Mouse (Mus musculus) adrenal gland (tissue): ENCODE data around the gene Sco1.

Source experiments
- intact Hi-C: fragments of 180-260 bp; cut with DNase I; formaldehyde crosslinking; loops from one replicate; pipeline ENCODE4 v1.15.1; 2025

Gene Sco1

GRCm38 (mm10) chr11:67039799-67040198 is 12.7 kb upstream of the Sco1 start:
- intact Hi-C loops: no loop called here

GRCm38 (mm10) chr11:67040483-67040882 is 12.0 kb upstream of the Sco1 start:
- intact Hi-C loops: no loop called here

- intact Hi-C loops: no loop called here
These were observed 9.5 kb upstream of the Sco1 start for GRCm38 (mm10) chr11:67043007-67043406.

GRCm38 (mm10) chr11:67044959-67045358 is 7.5 kb upstream of the Sco1 start:
- intact Hi-C loops: no loop called here

GRCm38 (mm10) chr11:67047199-67047598 is 5.3 kb upstream of the Sco1 start:
- intact Hi-C loops: no loop called here

GRCm38 (mm10) chr11:67048496-67048895 is 4.0 kb upstream of the Sco1 start:
- intact Hi-C loops: no loop called here

- intact Hi-C loops: no loop called here
These were observed 3.2 kb upstream of the Sco1 start for GRCm38 (mm10) chr11:67049256-67049655.

- intact Hi-C loops: no loop called here
These were observed 672 bp upstream of the Sco1 start for GRCm38 (mm10) chr11:67051676-67052320.

- intact Hi-C loops: no loop called here
These were observed 2.4 kb downstream of the Sco1 start for GRCm38 (mm10) chr11:67054754-67055365.

- intact Hi-C loops: no loop called here
These were observed 8.8 kb downstream of the Sco1 start for GRCm38 (mm10) chr11:67061311-67061710.

GRCm38 (mm10) chr11:67062726-67063125 is 10.3 kb downstream of the Sco1 start:
- intact Hi-C loops: no loop called here

GRCm38 (mm10) chr11:67067741-67068140 is 15.3 kb downstream of the Sco1 start:
- intact Hi-C loops: no loop called here

GRCm38 (mm10) chr11:67072615-67073130 is 20.2 kb downstream of the Sco1 start:
- intact Hi-C loops: no loop called here

GRCm38 (mm10) chr11:67075036-67075435 is 22.6 kb downstream of the Sco1 start:
- intact Hi-C loops: no loop called here

GRCm38 (mm10) chr11:67076781-67077180 is 24.3 kb downstream of the Sco1 start:
- intact Hi-C loops: no loop called here

- intact Hi-C loops: no loop called here
These were observed 25.0 kb downstream of the Sco1 start for GRCm38 (mm10) chr11:67077435-67077834.

GRCm38 (mm10) chr11:67078000-67078399 is 25.5 kb downstream of the Sco1 start, which contains the start of gene Myh3:
Myh3 (plus strand) TSS chr11:67078300.
- intact Hi-C loops: no loop called here

- intact Hi-C loops: no loop called here
These were observed 26.4 kb downstream of the Sco1 start for GRCm38 (mm10) chr11:67078888-67079287.

- intact Hi-C loops: loop anchor here (5.0 kb wide), 1 partner anchor 167 kb away; the partner anchor contains the start of gene Pirt
These were observed 27.3 kb downstream of the Sco1 start for GRCm38 (mm10) chr11:67079740-67080139.

- intact Hi-C loops: loop anchor here (5.0 kb wide), 1 partner anchor 168 kb away; the partner anchor contains the start of gene Pirt
These were observed 27.7 kb downstream of the Sco1 start for GRCm38 (mm10) chr11:67080168-67080567.

- intact Hi-C loops: loop anchor here (5.0 kb wide), 1 partner anchor 169 kb away; the partner anchor contains the start of gene Pirt
These were observed 28.7 kb downstream of the Sco1 start for GRCm38 (mm10) chr11:67081125-67081649.

GRCm38 (mm10) chr11:67082188-67082587 is 29.7 kb downstream of the Sco1 start:
- intact Hi-C loops: loop anchor here (5.0 kb wide), 1 partner anchor 170 kb away; the partner anchor contains the start of gene Pirt
